Mouse (Mus musculus) embryonic fibroblast, embryonic 13.5 days (primary cell): Measurements from ENCODE around the gene Sept9.

ENCODE experiments used
- CTCF ChIP-seq: IDR thresholded peaks from 2 replicates; pipeline ENCODE4 v1.5.1; 2011; ENCODE audit warnings: mild to moderate bottlenecking, control low read depth, low read length, moderate library complexity, borderline replicate concordance; ENCODE audit not compliant: insufficient read depth
- POLR2A ChIP-seq: IDR thresholded peaks from 2 replicates; pipeline ENCODE4 v1.6.1; 2011; ENCODE audit warnings: low read depth, mild to moderate bottlenecking, control low read depth, low read length, moderate library complexity

DNA sequence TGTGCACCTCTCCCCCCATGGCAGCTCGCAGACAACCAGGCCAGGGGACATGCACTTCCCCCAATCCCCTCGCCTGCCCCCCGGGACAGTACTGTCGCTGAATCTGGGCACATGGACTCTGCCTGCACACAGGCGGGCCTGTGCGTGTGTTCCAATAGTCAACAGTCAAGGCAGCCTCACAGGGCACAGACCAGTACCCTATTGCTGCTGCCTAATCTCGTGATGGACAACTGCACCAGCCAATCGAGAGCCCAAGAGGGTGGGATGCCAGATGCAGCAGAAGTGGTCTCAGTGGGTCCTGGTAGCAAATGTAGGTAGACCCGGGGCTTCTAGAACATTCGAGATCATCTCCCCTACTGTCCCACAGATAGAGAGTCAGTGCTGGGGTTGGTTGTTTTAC, 187.8 kb downstream of the Sept9 start:
- TF ChIP-seq POLR2A (no peak), CTCF (no peak)
